Mouse (Mus musculus) hindbrain, embryonic 11.5 days (tissue): Measurements from ENCODE around the gene Ppp1r12a. TPM values are rescaled to one million over a fixed set of nuclear protein-coding genes. Genes with fewer than 3 reads are reported as not detected.
"Not testable (repeated sequence)": the region's sequence is repeated elsewhere in the genome, so short reads cannot be mapped to it uniquely, and the experiment has no call there.

Source experiments
- ATAC-seq: fragments of 200-750 bp; cut with Nextera tagmentation; 2 replicates; pipeline ENCODE4 v1.8.0; 2017; ENCODE audit warnings: mild to moderate bottlenecking, moderate TSS enrichment, moderate library complexity; ENCODE audit not compliant: low FRiP score
- DNase-seq: peaks from one replicate; pipeline ENCODE4 v3.0.0-alpha.2; 2015; ENCODE audit warnings: low spot score
- H3K27ac ChIP-seq: fragments of 300-500 bp; sonication (generic); 2 replicates; pipeline ENCODE4 v1.5.1; 2014; ENCODE audit warnings: mild to moderate bottlenecking, low read depth, low read length
- H3K27me3 ChIP-seq: fragments of 300-500 bp; sonication (generic); 2 replicates; pipeline ENCODE4 v1.6.1; 2014; ENCODE audit warnings: mild to moderate bottlenecking, low read length, moderate library complexity, mixed read lengths; ENCODE audit not compliant: control insufficient read depth, insufficient read depth
- H3K36me3 ChIP-seq: fragments of 300-500 bp; sonication (generic); 2 replicates; pipeline ENCODE4 v1.6.1; 2014; ENCODE audit warnings: mild to moderate bottlenecking, low read length, moderate library complexity, mixed read lengths; ENCODE audit not compliant: control insufficient read depth, insufficient read depth
- H3K4me1 ChIP-seq: fragments of 300-500 bp; sonication (generic); replicated peaks from 2 replicates; pipeline ENCODE4 v1.6.1; 2014; ENCODE audit warnings: low read length, mixed read lengths; ENCODE audit not compliant: control insufficient read depth, insufficient read depth
- H3K4me2 ChIP-seq: fragments of 300-500 bp; sonication (generic); replicated peaks from 2 replicates; pipeline ENCODE4 v1.6.1; 2014; ENCODE audit warnings: mild to moderate bottlenecking, low read depth, low read length
- H3K4me3 ChIP-seq: fragments of 300-500 bp; sonication (generic); 2 replicates; pipeline ENCODE4 v1.5.1; 2014; ENCODE audit warnings: low read depth, low read length
- H3K9ac ChIP-seq: fragments of 300-500 bp; sonication (generic); 2 replicates; pipeline ENCODE4 v1.6.1; 2014; ENCODE audit warnings: low read depth, low read length
- H3K9me3 ChIP-seq: fragments of 300-500 bp; sonication (generic); 2 replicates; pipeline ENCODE4 v1.6.1; 2016; ENCODE audit warnings: low read length; ENCODE audit not compliant: control insufficient read depth
- WGBS: fragments of 180-500 bp; shearing (Covaris S2); extraction: QIAGEN DNeasy Blood & Tissue Kit; methylation state at CpG from one replicate; pipeline ENCODE4 v1.1.7; 2014; 5-methylcytosine and 5-hydroxymethylcytosine counted together
- polyA plus RNA-seq: library from polyadenylated mRNA; unstranded; fragments of >200 nt; fragmentation: Nextera tagmentation; extraction: Ambion mirVana; gene quantifications from 2 replicates; pipeline ENCODE4 v1.2.1, GENCODE M21; 2014

The Ppp1r12a gene
- polyA plus RNA-seq, 1 experiment from 2014 or later = 97.2 TPM

- DNase-seq = no peak
These were observed 93.9 kb downstream of the Ppp1r12a start for GRCm38 (mm10) chr10:108255812-108256376.

GRCm38 (mm10) chr10:108260931-108261330 is 98.9 kb downstream of the Ppp1r12a start:
- Histone ChIP-seq H3K4me1 (no peaks in the 10 kb centered on the region), H3K9ac (no peak overlapping the region), H3K4me2 (no peak overlapping the region), H3K27ac (no peak overlapping the region), H3K27me3 (no peaks in the 10 kb centered on the region), H3K36me3 (no peaks in the 10 kb centered on the region; the same call in 1 of the 2 replicates), H3K4me3 (no peak overlapping the region), H3K9me3 (no peaks in the 10 kb centered on the region)
- ATAC-seq (no peak), DNase-seq (no peak)
- 95% methylated on average over 10 of the region's 10 CpGs for whole genome bisulfite sequencing

More at GRCm38 (mm10) chr10:108255812-108256376, 93.9 kb downstream of the Ppp1r12a start:
- Histone ChIP-seq H3K36me3 (no peaks in the 10 kb centered on the region; the same call in 1 of the 2 replicates), H3K4me1 (no peaks in the 10 kb centered on the region), H3K4me2 (no peak overlapping the region), H3K9ac (no peak overlapping the region), H3K4me3 (no peak overlapping the region), H3K27ac (no peak overlapping the region), H3K9me3 (no peaks in the 10 kb centered on the region), H3K27me3 (no peaks in the 10 kb centered on the region)
- no peak for ATAC-seq
- WGBS = 91% methylated on average over 7 of the region's 7 CpGs

GRCm38 (mm10) chr10:108264641-108265040 is 102.6 kb downstream of the Ppp1r12a start:
- no peaks in the 10 kb centered on the region; the same call in 1 of the 2 replicates for H3K36me3 ChIP-seq
- no peaks in the 10 kb centered on the region for H3K27me3 ChIP-seq
- no peak overlapping the region for H3K4me3 ChIP-seq
- DNase-seq (no peak), ATAC-seq (no peak)
- no peak overlapping the region for H3K9ac ChIP-seq
- H3K4me2 ChIP-seq = no peak overlapping the region
- no peaks in the 10 kb centered on the region for H3K4me1 ChIP-seq
- no peak overlapping the region for H3K27ac ChIP-seq
- H3K9me3 ChIP-seq = no peaks in the 10 kb centered on the region
- WGBS = 95% methylated on average over 27 of the region's 27 CpGs

GRCm38 (mm10) chr10:108271201-108271600 is 109.2 kb downstream of the Ppp1r12a start:
- Histone ChIP-seq H3K9me3 (no peaks in the 10 kb centered on the region), H3K4me2 (no peak overlapping the region), H3K36me3 (0 out of 2 replicates have a peak, but pooled peaks cover 2% of the 10 kb centered on the region), H3K27me3 (no peaks in the 10 kb centered on the region), H3K27ac (no peak overlapping the region), H3K4me3 (no peak overlapping the region), H3K4me1 (no peaks in the 10 kb centered on the region), H3K9ac (no peak overlapping the region)
- 90% methylated on average over 7 of the region's 7 CpGs for WGBS
- ATAC-seq = no peak
- DNase-seq = no peak

- no peak overlapping the region for H3K9ac ChIP-seq
- DNase-seq (no peak), ATAC-seq (no peak)
- H3K9me3 ChIP-seq = no peaks in the 10 kb centered on the region
- H3K4me2 ChIP-seq = no peak overlapping the region
- 80% methylated on average over 6 of the region's 6 CpGs for WGBS
- H3K36me3 ChIP-seq = 0 out of 2 replicates have a peak, but pooled peaks cover 2% of the 10 kb centered on the region
- no peak overlapping the region for H3K27ac ChIP-seq
- H3K4me3 ChIP-seq = no peak overlapping the region
- H3K4me1 ChIP-seq = no peaks in the 10 kb centered on the region
- no peaks in the 10 kb centered on the region for H3K27me3 ChIP-seq
These were observed 114.7 kb downstream of the Ppp1r12a start for GRCm38 (mm10) chr10:108276678-108277077.

GRCm38 (mm10) chr10:108277198-108277597 is 115.2 kb downstream of the Ppp1r12a start:
- 0 out of 2 replicates have a peak, but pooled peaks cover 2% of the 10 kb centered on the region for H3K36me3 ChIP-seq
- no peak overlapping the region for H3K4me3 ChIP-seq
- H3K9me3 ChIP-seq = no peaks in the 10 kb centered on the region
- no peaks in the 10 kb centered on the region for H3K27me3 ChIP-seq
- H3K9ac ChIP-seq = no peak overlapping the region
- no peak overlapping the region for H3K27ac ChIP-seq
- H3K4me2 ChIP-seq = no peak overlapping the region
- DNase-seq (no peak), ATAC-seq (no peak)
- no peaks in the 10 kb centered on the region for H3K4me1 ChIP-seq
- WGBS = 88% methylated on average over 7 of the region's 7 CpGs

- H3K36me3 ChIP-seq, H3K4me2 ChIP-seq, H3K4me3 ChIP-seq, H3K27me3 ChIP-seq, H3K27ac ChIP-seq, H3K9me3 ChIP-seq, DNase-seq, ATAC-seq, H3K4me1 ChIP-seq, H3K9ac ChIP-seq: not testable (repeated sequence)
- WGBS = 93% methylated on average over 3 of the region's 5 CpGs
These were observed 119.1 kb downstream of the Ppp1r12a start for GRCm38 (mm10) chr10:108281099-108281498.

GRCm38 (mm10) chr10:108282351-108282750 is 120.4 kb downstream of the Ppp1r12a start:
- Histone ChIP-seq H3K9ac (no peak overlapping the region), H3K36me3 (no peaks in the 10 kb centered on the region), H3K4me3 (no peak overlapping the region), H3K9me3 (no peaks in the 10 kb centered on the region), H3K4me2 (no peak overlapping the region), H3K27ac (no peak overlapping the region), H3K4me1 (no peaks in the 10 kb centered on the region), H3K27me3 (no peaks in the 10 kb centered on the region)
- DNase-seq (no peak), ATAC-seq (no peak)
- WGBS = 94% methylated on average over 6 of the region's 6 CpGs

- Histone ChIP-seq H3K9ac (no peak overlapping the region), H3K4me2 (no peak overlapping the region), H3K27ac (no peak overlapping the region), H3K9me3 (no peaks in the 10 kb centered on the region), H3K4me1 (no peaks in the 10 kb centered on the region), H3K4me3 (no peak overlapping the region), H3K27me3 (no peaks in the 10 kb centered on the region), H3K36me3 (no peaks in the 10 kb centered on the region)
- 92% methylated on average over 2 of the region's 2 CpGs for WGBS
- ATAC-seq = no peak; the same call in 1 of the 2 replicates
- no peak for DNase-seq
These were observed 121.4 kb downstream of the Ppp1r12a start for GRCm38 (mm10) chr10:108283418-108283817.
